Mouse (Mus musculus): ENCODE data around the gene Pomc.
A peak's percentile ranks its signal among the peaks of the same experiment; 100 is the strongest.
"Not testable (repeated sequence)": the region's sequence is repeated elsewhere in the genome, so short reads cannot be mapped to it uniquely, and the experiment has no call there.

The Pomc gene

DNA sequence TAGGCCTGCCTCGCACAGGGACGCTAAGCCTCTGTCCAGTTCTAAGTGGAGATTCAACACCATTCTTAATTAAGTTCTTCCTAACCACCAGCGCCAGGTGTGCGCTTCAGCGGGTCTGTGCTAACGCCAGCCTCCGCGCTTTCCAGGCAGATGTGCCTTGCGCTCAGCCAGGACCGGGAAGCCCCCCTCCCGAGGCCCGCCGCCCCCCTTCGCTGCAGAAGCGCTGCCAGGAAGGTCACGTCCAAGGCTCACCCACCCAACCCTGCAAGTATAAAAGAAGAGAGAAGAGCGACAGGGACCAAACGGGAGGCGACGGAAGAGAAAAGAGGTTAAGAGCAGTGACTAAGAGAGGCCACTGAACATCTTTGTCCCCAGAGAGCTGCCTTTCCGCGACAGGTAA, at the start of gene Pomc:
Gene Pomc, plus strand, starts transcription at position 301 of the 400 bp plus-strand sequence.
- no peak for DNase-seq (ENCODE audit: low read depth, low spot score)

DNA sequence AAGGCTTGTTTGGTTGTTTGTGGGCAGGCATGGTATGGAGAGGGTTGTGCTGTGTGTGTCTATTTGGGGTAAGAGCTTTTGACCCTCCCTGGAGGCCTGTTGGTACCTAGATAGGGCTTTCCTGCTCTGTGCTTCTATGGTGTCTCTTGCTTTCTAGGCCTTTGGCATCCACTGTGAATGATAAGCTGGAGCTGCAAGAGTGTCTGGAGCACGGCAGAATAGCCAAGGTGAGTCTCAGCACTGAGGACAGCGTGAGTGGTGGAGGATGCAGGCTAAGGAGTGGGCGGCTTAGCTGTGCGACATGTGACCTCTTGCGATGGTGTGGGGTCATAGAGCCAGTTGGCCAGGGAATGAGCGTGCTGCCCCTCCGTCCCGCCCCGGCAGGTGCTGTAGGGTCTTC, 49.3 kb upstream of the Pomc start:
- no peak for DNase-seq (ENCODE audit: low read depth, low spot score)

DNA sequence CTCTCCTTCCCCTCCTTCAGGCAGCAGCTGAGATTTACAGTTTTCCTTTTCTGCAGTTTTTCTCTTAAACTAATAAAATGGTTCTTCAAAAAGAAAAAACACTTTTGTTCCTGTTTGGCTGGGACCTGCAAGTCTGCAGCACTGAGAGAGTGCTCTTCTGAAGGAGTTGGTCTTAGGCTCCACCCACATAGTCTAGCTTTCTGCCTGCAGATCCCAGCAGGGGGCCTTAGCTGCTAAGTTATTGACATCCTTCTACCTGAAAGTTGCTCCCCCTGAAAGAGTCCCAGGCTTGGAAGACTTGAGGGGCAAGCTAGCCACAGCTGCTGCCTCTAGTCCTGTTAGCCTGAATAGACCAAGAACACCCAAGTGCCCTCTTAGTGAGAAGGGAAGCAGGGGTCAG, 48.4 kb upstream of the Pomc start:
- DNase-seq (ENCODE audit: low read depth, low spot score): no peak

DNA sequence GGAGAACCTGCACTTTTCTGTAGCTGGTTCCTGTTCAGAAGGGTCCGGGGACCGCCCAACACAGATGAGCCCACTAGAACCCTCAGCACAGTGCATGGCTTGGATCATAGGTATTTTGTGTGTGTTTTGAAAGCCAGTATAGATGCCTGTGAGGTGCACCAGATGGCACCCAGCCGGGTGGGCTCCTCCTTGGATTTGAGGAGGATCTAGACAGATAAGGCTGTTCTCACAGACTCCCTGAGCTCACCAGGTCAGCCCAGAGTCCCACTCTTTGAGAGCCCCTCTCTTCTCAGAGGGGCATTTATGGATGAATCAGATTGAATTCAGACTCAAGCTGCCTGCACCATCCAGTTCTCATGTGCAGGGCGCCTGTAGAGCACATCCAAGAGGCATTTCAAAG, 47.7 kb upstream of the Pomc start:
- DNase-seq (ENCODE audit: low read depth, low spot score): no peak

DNA sequence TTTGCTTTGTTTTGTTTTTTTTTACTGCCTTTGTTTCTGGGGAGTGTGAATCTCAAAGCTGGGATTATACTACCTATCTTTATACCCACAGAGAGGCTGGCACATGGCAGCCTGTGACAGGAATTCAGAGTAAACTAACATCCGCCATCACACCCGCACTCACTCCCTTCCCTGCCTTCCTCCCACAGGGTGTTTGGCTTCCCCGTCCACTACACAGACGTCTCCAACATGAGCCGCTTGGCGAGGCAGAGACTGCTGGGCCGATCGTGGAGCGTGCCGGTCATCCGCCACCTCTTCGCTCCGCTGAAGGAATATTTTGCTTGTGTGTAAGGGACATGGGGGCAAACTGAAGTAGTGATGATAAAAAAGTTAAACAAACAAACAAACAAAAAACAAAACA, 47.3 kb upstream of the Pomc start:
- no peak for DNase-seq (ENCODE audit: low read depth, low spot score)

DNA sequence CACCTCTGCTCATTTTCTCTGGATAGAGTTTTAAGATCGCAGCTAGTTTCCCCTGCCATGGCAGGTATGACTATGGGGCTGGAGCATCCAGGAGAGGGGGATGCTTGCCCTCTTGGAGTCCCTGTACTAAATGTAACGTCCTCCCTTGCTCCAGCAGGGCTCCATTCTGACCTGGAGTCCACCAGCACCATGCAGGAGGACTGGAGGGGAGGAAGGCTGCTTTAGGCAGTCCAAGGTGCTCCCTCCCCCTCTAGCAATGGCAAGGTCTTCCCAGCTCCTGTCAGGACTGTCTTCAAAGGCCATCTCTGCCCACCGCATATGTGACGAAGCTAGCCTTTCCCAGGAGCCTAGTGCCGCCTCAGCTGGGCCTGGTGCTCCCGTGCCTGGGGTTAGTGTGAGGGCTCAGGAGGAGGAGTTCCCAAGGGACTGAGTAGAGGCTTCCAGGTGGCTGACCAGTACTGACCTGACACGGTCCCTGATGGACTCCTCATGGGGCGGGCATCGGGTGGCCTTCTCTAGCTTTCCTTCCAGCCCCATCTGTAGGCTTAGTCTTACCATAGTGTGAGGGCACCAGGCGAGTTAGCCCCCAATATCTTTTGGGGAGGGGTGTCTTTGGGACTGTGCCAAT, 44.2 kb upstream of the Pomc start:
- DNase-seq (ENCODE audit: low read depth, low spot score): no peak

DNA sequence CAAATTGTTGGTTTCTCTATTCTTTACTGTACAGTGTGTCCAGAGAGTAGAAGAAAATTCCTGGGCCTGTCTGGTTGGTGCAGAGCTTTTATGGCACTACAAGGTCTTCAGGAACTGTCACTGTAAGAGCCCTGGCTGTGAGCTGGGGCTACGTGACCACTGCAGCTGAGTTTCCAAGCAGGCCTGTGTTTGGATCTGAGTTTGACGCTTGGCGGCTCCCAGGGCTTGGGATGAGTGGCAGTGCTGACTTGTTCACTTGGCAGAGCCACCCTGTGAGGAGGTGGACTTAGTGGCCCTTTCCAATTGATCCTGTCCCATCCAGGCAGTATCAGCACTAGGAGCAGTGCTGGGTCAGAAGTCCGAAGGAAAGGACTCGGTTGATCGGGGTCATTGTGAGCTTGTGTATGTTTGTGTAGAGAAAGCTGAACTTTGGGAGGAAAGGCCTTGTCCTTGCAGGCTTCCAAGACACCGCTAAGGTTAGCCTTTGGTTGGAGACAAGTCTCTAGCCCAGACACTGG, 42.9 kb upstream of the Pomc start:
- DNase-seq (ENCODE audit: low read depth, low spot score): no peak

DNA sequence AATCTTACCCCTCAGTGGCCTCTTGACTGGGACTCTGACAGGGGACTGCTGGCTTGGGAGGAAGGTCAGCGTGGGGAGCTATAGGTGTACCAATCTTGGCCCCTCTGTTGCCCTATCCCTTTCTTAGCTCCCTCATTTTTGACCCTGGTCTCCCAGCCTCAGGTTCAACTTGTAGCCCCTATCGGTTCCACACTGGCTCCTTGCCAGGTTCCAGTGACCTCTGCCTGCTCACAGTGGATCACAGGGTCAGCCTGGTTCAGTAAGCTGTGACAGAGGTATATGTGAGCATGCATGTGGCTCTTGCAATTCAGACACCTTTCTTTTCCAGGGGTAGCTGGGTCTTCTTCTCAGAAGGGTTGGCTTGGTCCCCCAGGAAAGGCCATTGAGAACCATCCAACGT, 38.9 kb upstream of the Pomc start:
- DNase-seq (ENCODE audit: low read depth, low spot score): no peak

DNA sequence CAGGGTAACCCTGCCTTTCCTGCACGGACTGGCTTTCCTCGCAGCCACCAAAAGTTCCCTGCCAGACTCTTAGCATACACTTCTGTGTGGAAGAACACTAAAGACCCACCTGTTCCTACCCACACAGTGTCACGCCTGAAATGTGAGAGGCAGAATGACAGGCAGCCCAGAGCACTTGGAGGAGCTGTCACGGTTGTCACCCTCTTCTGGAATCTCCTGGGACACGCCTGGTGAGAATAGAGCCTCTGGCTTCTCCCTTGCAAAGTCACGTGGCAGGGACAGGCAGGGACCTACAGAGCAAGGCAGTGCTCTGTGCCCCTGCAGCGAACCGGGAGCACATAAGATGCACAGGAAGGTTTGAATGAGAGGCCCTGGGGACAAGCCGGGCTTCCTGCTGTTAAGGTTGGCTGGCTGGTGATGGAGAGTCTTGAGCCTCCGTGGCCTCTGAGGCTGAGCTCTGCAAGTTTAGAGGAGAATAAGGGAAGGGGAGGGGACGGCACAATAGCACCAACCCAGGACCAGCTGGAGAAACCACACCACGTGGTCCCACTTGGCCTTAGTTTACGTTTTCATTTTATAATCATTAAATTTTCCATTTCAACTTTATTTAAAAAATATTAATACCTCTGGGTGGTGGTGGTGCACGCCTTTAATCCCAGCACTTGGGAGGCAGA, 36.9 kb upstream of the Pomc start:
- no peak for DNase-seq (ENCODE audit: low read depth, low spot score)

DNA sequence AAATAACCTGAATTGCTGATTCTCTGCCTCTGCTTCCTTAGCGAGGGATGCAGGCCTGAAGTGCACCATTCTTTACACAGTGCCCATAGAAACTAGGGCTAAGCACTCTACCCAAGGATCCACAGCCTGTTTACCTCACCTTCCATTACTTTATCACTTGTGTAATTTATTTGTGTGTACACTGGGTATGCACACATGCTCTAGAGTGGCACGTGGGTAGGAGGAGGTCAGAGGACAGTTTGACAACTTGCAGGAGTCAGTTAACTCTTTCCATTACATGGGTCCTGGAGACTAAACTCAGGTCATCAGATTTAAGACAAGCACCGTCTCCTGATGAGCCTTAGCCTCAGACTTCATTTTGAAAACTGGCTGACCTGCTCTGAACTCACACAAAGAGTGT, 36.2 kb upstream of the Pomc start:
- DNase-seq (ENCODE audit: low read depth, low spot score): no peak

DNA sequence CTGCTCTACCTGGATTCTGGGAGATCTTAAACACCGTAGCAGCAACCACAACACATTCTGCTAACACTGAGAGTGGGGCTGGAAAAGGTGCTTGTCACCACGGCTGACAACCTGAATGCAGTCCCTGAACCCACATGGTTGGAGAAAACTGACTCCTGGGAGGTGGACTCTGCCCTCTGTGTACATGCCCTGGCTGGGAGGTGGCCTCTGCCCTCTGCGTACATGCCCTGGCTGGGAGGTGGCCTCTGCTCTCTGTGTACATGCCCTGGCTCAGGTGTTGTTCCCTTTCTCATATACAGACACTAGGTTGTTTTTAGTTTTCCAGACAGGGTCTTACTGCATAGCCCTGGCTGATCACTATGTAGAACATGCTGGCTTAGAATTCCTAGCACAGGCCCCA, 35.3 kb upstream of the Pomc start:
- no peak for DNase-seq (ENCODE audit: low read depth, low spot score)

DNA sequence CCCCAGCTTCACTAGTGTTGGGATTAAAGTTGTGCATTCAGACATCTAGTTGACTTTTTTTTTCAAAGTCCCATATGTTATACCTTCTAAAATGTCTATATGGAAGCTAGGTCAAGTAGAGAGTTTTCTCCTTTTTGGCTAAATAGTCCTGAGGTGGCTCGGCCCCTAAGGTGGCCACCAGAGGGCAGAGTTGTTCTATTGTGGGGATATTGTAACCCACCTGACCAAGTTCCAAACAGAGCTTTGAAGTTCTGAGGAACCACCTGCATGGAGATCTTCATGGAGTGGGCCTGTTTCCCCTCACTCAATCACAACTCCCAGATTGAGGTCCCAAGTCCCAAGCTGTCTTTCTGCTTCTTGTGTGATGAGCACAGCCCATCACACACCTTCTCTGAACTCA, 28.6 kb upstream of the Pomc start:
- no peak for DNase-seq (ENCODE audit: low read depth, low spot score)

DNA sequence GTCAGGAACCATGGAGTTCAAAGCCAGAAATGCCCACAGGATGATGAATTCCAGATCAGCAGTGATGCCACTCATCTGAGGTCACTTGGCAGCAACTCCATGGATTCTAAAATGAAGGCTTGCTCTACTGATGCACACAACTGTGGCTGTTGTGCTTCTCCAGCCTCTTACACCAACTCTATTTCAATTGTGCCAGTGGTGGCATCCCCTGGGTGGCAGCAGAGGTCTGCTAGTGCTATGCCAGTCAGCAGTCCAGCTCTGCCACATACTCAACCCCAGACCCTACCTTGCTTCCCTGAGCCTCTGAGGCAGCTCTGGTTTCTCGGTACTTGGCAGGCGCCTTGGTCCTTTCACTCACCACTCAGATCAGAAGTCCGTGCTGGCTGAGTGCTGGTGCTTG, 25.9 kb upstream of the Pomc start:
- DNase-seq (ENCODE audit: low read depth, low spot score): peak; percentile 59

DNA sequence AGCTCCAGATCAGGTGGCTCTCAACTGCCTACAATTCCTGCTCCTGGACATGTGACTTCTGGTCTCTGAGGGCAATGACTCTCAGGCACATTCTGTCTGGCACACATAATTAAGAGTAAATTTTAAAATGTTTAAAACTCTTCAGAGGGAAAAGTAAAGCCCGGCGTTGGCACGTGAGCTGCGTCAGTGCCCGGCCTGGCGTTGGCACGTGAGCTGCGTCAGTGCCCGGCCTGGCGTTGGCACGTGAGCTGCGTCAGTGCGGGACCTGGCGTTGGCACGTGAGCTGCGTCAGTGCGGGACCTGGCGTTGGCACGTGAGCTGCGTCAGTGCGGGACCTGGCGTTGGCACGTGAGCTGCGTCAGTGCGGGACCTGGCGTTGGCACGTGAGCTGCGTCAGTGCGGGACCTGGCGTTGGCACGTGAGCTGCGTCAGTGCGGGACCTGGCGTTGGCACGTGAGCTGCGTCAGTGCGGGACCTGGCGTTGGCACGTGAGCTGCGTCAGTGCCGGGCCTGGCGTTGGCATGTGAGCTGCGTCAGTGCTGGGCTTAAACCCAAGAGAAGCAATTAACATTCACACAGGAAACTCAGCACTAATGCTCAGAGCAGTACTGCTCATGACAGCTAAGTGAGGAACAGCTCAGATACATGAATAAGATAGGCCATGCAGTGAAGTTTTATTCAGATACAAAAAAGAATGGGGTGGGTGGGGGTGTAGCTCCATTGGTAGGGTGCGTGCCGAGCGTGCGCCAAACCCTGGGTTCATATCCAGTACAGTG, 24.5 kb upstream of the Pomc start:
- not testable (repeated sequence) for DNase-seq (ENCODE audit: low read depth, low spot score)

DNA sequence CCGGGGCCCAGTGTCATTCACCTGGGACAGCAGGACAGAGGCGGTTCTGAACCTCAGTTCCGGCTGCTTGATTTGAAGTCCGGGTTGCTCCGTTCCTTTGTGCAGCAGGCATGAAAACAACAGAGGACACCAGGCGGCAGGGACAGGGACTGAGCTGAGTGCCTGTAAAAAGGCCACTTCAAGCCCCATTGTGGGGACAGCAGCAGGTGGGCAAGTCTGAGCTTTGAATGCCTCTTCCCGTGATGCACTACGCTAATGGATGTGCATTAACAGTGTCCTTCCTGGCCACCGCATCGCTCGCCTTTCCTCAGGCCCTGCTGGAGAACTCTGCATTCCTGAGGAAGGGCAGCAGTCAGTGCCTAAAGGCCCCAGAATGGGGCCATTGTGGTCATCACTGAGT, 12.7 kb upstream of the Pomc start:
- DNase-seq (ENCODE audit: low read depth, low spot score): no peak

DNA sequence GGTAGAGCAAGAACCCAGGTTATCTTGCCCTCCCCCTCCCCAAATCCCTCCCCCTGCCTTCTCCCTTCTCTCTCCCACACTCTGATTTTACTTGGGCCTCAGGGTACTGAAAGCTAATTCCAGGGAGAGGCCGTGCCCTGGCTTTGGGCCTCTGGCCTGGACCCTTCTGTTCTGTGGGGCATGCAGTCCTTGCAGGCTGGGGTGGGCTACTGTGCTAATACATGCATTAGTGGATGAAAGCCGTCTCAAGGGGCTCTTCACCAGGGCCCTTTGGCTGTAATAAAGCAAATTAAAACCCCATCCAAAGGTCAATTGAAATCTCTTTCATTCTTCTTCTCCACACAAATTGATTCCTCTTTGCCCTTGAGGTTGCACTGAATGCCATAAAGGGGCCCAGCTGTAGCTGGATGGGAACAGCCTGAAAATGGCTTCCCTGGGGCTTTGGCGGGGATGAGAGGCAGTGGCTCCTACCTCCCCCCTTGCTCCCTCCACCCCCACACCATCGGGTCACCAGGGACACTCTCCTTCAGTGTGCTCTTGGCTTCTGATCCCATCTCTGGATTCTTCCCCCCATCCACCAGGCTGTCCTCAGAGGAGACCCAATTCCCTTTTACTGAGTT, 10.2 kb upstream of the Pomc start:
- DNase-seq (ENCODE audit: low read depth, low spot score): no peak

DNA sequence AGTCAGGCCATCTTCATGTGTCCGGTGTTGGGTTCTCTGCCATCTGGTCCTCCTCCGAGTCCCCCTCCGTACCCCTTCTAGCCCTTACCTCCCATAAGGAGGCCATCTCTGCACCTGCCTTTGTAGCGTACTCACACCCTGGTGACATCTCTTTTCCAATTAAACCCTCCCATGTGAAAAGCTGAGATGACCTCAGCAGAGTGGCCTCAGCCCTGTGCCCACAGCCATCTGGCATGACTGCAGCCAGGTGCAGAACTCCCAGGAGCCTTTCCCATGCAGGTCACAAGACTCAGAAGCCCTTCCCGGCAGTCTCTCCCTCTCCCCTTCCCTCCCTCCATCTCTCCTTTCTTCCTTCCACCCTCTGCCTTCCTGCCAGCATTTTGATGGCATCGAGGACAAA, 7.2 kb upstream of the Pomc start:
- no peak for DNase-seq (ENCODE audit: low read depth, low spot score)

DNA sequence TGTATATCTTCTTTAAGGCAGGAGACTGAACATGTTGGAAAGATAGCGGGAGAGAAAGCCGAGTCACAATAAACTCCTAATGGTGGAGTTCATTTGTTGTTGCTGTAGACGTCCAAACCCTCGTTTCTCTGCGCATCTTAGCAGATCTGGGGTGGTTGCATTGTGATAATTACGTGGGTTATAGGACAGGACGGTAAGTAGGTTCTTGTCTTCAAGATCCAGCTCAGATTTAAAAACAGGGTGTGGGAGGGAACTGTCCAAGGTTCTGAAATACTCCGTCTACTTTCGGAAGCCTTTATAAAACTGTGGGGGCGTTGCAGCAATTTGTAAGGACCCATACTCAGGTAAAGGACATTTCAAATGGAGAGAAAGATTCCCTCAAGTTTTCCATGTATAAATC, 620 bp downstream of the Pomc start:
- DNase-seq (ENCODE audit: low read depth, low spot score): no peak

DNA sequence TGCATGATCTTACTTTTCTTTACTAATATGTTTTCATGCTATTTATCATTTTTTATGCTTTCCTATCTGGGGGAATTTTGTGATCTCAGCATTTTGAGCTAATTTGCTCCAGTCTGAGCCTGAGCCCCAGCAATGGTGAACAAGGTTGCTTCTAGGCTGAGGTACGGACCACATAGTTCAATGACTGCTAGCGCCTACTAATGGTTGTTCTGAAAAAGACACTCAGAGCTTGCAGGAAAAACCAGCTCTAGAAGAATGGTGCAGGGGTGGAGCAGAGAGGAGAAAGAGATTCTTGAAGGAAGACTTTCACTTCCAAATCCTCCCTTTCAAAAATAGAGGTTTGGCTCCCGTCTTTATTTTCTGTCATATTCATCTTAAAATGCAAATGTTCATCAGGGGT, 1.6 kb downstream of the Pomc start:
- DNase-seq (ENCODE audit: low read depth, low spot score): no peak

DNA sequence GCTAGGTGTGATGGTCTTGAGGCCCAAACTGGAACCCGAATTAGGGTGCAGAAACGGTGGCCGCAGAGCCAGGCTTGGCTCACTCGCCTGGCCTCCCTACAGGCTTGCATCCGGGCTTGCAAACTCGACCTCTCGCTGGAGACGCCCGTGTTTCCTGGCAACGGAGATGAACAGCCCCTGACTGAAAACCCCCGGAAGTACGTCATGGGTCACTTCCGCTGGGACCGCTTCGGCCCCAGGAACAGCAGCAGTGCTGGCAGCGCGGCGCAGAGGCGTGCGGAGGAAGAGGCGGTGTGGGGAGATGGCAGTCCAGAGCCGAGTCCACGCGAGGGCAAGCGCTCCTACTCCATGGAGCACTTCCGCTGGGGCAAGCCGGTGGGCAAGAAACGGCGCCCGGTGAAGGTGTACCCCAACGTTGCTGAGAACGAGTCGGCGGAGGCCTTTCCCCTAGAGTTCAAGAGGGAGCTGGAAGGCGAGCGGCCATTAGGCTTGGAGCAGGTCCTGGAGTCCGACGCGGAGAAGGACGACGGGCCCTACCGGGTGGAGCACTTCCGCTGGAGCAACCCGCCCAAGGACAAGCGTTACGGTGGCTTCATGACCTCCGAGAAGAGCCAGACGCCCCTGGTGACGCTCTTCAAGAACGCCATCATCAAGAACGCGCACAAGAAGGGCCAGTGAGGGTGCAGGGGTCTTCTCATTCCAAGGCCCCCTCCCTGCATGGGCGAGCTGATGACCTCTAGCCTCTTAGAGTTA, 5.2 kb downstream of the Pomc start:
- peak; percentile 81 for DNase-seq (ENCODE audit: low read depth, low spot score)

DNA sequence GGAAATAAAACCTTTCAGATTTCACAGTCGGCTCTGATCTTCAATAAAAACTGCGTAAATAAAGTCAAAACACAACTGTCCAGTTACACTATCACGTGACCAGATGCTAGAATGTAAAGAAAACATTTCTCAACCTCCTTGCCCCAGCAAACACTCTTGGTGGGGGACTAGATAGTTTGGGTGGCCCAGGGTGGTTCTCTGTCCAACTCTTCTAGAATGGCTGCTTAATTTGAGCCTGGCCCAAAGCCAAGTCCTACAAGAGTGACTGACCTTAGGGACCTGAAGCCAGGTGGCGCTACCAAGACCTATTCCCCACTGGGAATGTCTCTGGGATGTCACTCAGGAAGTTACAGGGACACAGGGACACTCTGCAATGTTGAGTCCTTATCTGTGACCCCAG, 5.8 kb downstream of the Pomc start:
- no peak for DNase-seq (ENCODE audit: low read depth, low spot score)

DNA sequence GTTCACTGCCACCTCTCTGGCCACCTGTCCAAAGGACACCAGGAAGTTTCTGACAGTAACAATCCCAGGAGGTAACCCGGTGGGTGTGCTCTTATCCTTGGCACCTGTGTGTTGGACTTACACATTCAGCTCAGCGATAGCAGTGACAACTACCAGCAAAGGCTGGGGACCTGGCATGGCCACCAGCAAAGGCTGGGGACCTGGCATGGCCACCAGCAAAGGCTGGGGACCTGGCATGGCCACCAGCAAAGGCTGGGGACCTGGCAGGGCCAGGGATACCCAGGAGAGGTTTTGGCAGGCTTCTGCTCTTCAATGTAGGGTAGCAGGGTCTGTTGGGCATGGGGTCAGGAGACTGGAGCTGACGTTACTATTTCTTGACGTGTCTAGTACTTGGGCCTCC, 12.4 kb downstream of the Pomc start:
- no peak for DNase-seq (ENCODE audit: low read depth, low spot score)

All from skeletal muscle tissue, adult 2 months (tissue).